Mouse (Mus musculus): ENCODE measurements around the gene Hsf2bp. TPM values are rescaled to one million over a fixed set of nuclear protein-coding genes. Genes with fewer than 3 reads are reported as not detected.

Gene Hsf2bp
- polyA plus RNA-seq, 1 experiment from 2014 or later, result 0.26 TPM

DNA sequence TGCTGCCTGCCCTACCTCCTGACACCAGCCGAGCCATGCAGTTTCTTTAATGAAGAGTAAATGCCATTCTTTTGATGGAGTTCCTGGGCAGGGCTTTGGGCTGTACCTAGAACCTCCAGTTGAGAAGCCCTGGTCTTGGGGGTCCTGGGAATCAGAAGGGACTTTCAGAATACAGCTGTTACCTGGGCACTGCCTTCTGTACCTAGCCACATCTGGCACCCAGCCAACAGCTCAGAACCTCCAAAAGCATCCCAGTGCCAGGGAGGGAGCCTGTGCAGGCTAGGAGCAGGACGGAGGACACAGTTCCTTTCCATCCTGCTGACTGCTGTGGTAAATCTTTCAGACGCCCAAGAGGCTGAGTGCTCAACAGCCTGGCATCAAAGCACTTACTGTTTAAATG is 100.3 kb downstream of the Hsf2bp start:
- Histone ChIP-seq H3K36me3 (no peaks in the 10 kb centered on the region), H3K27ac (no peak overlapping the region), H3K4me1 (replicated peaks) (peaks cover 40% of the 10 kb centered on the region), H3K27me3 (no peaks in the 10 kb centered on the region), H3K4me2 (no peak overlapping the region), H3K9me3 (replicated peaks) (no peaks in the 10 kb centered on the region), H3K4me3 (no peak overlapping the region), H3K9ac (no peak overlapping the region)
- WGBS, result 80% methylated on average over 3 of the region's 3 CpGs
- ATAC-seq (replicated peaks; ENCODE audit: insufficient number of reproducible peaks, insufficient read depth, low FRiP score, low read depth), result no peak

DNA sequence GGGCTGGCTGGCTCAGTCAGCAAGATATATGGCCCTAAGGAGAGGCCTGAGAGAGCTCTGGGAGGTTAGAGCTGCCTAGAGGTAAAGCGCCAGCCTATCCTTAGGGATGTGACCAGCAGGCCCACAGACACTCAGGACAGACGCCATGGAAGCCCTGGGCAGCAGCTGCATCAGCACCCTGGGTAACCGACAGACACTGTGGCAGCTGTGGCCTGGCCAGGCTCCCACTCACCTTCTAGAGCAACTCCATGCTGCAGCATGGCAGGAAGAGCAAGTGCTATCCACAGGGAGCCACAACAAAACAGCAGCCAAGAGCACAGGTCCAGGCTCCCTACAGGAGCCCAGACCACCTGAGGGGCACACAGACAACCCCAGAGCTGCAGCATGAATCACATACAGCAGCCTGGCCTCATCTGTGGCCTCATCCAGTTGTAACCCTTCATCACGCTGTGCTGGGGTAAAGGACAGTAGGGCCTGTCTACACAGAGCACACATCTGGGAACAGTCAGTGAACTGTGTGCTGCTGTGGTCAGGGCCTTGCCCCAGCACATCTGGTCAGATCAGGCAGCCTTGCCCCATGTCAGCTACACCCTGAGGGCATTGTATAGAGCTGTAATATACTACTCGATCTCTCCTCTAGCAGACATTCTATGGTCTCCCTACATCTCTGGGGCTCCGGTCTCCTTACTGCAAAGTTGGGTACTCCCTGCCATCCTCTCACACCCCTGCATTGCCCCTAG is 100.9 kb downstream of the Hsf2bp start:
- Histone ChIP-seq H3K4me3 (no peak overlapping the region), H3K4me1 (replicated peaks) (peaks cover 38% of the 10 kb centered on the region), H3K4me2 (no peak overlapping the region), H3K9me3 (replicated peaks) (no peaks in the 10 kb centered on the region), H3K9ac (no peak overlapping the region), H3K36me3 (no peaks in the 10 kb centered on the region), H3K27me3 (no peaks in the 10 kb centered on the region), H3K27ac (no peak overlapping the region)
- no peak for ATAC-seq (replicated peaks; ENCODE audit: insufficient number of reproducible peaks, insufficient read depth, low FRiP score, low read depth)
- WGBS, result 80% methylated on average over 6 of the region's 6 CpGs

DNA sequence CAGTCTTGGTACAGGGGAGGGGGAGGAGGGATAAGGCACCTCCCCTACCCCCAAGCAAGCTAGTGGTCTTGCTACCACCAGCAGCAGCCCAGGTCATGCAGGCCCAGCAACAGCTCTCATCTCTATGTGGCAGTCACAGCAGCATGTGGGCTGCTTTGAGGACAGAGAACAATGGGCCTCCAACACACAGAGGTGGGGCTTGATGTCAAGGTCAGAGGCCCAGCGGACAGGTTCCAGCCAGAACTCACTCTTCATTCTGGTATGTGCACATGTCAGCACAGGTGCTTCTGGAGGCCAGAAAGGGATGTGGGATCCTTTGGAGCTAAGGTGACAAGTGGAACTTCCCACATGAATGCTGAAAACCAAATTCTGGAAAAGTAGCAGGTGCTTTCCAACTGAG is 102.2 kb downstream of the Hsf2bp start:
- Histone ChIP-seq H3K9me3 (replicated peaks) (no peaks in the 10 kb centered on the region), H3K27me3 (no peaks in the 10 kb centered on the region), H3K4me1 (replicated peaks) (peaks cover 47% of the 10 kb centered on the region), H3K27ac (no peak overlapping the region), H3K4me3 (no peak overlapping the region), H3K9ac (no peak overlapping the region), H3K36me3 (no peaks in the 10 kb centered on the region), H3K4me2 (no peak overlapping the region)
- ATAC-seq (replicated peaks; ENCODE audit: insufficient number of reproducible peaks, insufficient read depth, low FRiP score, low read depth), result no peak
- WGBS, result 74% methylated on average over 1 of the region's 1 CpGs

DNA sequence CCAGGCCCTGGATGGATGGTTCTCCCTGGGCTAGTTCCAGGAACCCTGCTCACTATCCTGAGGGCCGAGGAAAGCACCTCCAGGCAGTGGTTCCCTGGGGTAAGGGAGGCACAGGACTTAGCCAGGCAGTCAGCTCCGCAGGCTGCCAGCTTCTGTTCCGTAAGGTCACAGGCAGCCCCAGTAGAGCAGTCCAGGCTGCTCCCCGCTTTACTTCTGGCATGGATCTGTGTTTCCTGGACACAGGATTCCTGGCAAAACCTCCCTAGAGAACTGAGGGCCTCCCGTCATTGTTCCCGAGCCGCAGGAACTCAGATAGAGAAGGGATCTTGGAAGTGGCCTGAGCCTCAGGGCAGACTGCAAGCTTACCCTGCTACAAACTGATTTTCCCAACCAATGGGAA is 104.7 kb downstream of the Hsf2bp start:
- no peak overlapping the region for H3K4me3 ChIP-seq
- peak; percentile 51 for ATAC-seq (replicated peaks; ENCODE audit: insufficient number of reproducible peaks, insufficient read depth, low FRiP score, low read depth)
- H3K27ac ChIP-seq, result peak overlapping the region; percentile 77
- H3K9ac ChIP-seq, result no peak overlapping the region
- WGBS, result 39% methylated on average over 7 of the region's 7 CpGs
- no peaks in the 10 kb centered on the region for H3K27me3 ChIP-seq
- no peaks in the 10 kb centered on the region for H3K9me3 ChIP-seq (replicated peaks)
- H3K4me2 ChIP-seq, result no peak overlapping the region
- H3K36me3 ChIP-seq, result no peaks in the 10 kb centered on the region
- H3K4me1 ChIP-seq (replicated peaks), result peaks cover 35% of the 10 kb centered on the region

DNA sequence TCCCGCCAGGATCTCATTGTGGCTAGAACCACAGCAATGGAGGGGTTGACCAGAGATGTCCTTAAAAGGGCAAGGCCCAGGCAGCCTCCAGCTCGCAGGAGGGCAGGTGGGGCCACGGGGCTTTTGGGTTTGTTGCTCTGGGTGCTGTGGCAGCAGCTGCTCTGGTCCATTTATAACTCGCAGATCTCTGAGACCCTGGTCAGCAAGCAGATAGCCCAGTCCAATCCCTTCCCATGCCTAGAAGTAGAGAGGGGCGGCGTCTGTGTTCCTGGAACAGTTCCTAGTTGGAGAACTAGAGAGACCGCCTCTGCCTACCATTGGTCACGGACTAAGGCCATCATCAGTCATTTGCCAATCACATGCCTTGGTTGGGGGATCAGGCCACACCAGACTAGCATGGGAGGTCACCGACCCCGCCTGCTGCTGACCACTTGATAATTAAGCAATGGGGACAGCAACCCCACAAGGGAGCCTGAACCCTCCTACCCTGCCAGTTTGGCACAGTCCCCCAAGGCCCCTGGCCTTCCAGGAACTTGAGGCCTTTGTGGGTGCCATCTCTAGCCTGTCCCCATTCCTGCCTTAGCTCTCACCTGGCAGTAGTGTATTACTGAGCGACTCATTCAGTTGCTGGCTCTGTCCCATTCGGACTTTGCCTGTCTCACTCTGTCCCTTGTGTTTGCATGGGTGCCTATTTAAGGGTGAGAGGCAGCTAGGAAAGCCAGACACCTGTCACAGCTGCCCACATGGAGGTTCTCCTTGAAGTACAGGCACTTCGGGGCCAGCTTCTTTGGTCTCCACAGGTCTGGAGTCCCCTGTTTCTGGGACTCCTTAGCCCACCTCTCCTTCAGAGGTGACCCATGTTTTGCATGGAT is 106.1 kb downstream of the Hsf2bp start:
- H3K9me3 ChIP-seq (replicated peaks), result no peaks in the 10 kb centered on the region
- 47% methylated on average over 13 of the region's 13 CpGs for WGBS
- peak overlapping the region; percentile 58 for H3K27ac ChIP-seq
- H3K4me1 ChIP-seq (replicated peaks), result peaks cover 34% of the 10 kb centered on the region
- no peak overlapping the region; the same call in 1 of the 2 replicates for H3K4me2 ChIP-seq
- H3K36me3 ChIP-seq, result no peaks in the 10 kb centered on the region
- no peak overlapping the region for H3K4me3 ChIP-seq
- H3K9ac ChIP-seq, result no peak overlapping the region
- peak; percentile 53 for ATAC-seq (replicated peaks; ENCODE audit: insufficient number of reproducible peaks, insufficient read depth, low FRiP score, low read depth)
- H3K27me3 ChIP-seq, result no peaks in the 10 kb centered on the region

DNA sequence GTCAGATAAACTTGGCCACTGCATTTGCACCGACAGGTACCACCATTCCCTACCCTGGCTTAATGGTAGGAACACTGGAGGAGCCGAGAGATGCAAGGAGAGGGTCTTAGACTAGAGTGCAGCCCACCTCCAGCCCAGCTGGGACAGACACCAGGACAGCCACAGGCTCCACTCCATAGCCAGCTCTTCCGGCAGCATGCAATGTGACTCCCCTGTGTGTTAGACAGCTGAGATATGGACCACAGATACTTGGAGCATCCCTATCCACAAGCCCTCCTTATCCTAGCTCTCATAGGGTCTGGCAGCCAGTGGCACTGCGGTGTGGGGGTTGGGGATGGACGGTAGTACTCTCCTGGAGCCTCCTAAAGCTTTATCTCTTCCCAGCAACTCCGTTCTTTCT is 107.1 kb downstream of the Hsf2bp start:
- Histone ChIP-seq H3K9ac (no peak overlapping the region), H3K36me3 (no peaks in the 10 kb centered on the region), H3K9me3 (replicated peaks) (no peaks in the 10 kb centered on the region), H3K4me3 (no peak overlapping the region), H3K4me1 (replicated peaks) (peaks cover 34% of the 10 kb centered on the region), H3K27ac (peak overlapping the region; percentile 58; the same call in 1 of the 2 replicates), H3K4me2 (no peak overlapping the region), H3K27me3 (no peaks in the 10 kb centered on the region)
- 72% methylated on average over 6 of the region's 6 CpGs for WGBS
- no peak for ATAC-seq (replicated peaks; ENCODE audit: insufficient number of reproducible peaks, insufficient read depth, low FRiP score, low read depth)

DNA sequence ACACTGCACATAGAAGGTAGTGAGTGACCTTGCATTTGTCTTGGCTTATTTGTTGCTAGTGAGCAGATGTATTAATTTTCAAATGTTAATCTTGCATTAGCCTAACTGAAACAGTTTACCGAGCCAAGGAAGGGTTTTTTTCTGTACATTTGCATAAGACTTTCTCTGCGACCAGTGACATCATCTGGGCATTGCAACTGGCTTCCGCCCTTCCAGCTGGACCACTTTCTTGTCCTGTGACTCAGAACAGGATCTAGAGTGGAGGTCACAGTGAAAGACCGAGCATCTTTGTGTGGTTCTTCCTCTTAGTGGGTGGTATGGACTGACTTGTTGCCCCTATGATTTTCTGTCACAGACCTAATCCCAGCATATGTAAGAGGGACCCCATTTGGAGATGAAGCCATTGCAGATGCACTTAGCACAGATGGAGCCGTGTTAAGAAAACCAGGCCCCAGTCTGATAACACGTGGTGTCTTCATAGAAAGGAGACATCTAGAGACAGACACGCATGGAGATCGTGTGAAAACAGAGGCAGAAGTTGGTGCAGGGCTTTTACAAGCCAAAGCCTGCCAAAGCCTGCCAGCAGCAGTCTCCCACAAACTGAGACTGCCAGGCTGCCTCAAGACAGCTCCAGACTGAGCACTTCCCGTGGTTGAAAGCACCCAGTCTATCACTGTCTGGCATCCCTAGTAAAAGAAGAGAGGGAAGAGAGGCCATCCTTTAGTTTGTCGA is 108.1 kb downstream of the Hsf2bp start:
- ATAC-seq (replicated peaks; ENCODE audit: insufficient number of reproducible peaks, insufficient read depth, low FRiP score, low read depth), result no peak
- H3K9ac ChIP-seq, result no peak overlapping the region
- H3K9me3 ChIP-seq (replicated peaks), result no peaks in the 10 kb centered on the region
- peaks cover 34% of the 10 kb centered on the region for H3K4me1 ChIP-seq (replicated peaks)
- WGBS, result 81% methylated on average over 10 of the region's 10 CpGs
- no peak overlapping the region for H3K27ac ChIP-seq
- no peak overlapping the region for H3K4me3 ChIP-seq
- H3K36me3 ChIP-seq, result no peaks in the 10 kb centered on the region
- no peaks in the 10 kb centered on the region for H3K27me3 ChIP-seq
- H3K4me2 ChIP-seq, result no peak overlapping the region

DNA sequence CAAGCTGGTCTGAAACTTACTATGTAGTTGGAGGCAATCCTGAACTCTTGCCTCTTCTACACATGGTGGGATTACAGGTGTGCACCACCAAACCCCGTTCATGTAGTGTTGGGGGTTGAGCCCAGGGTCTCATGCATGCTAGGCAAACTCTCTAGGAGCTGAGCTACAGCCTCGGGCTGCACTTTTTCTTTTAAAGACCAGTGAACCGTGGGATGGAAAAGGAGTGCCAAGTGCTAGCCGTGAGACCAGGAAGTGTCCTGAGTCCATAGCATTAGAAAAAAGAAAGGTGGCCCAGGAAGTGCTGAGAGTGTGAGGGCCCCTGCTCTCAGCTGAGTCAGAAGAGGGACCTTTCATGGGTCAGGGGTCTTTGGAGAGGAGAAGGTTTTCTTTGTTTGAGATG is 111.9 kb downstream of the Hsf2bp start:
- 63% methylated on average over 4 of the region's 4 CpGs for WGBS
- ATAC-seq (replicated peaks; ENCODE audit: insufficient number of reproducible peaks, insufficient read depth, low FRiP score, low read depth), result no peak
- no peak overlapping the region for H3K4me2 ChIP-seq
- no peak overlapping the region for H3K27ac ChIP-seq
- H3K36me3 ChIP-seq, result no peaks in the 10 kb centered on the region
- peaks cover 19% of the 10 kb centered on the region for H3K4me1 ChIP-seq (replicated peaks)
- H3K9ac ChIP-seq, result no peak overlapping the region
- no peaks in the 10 kb centered on the region for H3K27me3 ChIP-seq
- no peak overlapping the region for H3K4me3 ChIP-seq
- H3K9me3 ChIP-seq (replicated peaks), result no peaks in the 10 kb centered on the region

DNA sequence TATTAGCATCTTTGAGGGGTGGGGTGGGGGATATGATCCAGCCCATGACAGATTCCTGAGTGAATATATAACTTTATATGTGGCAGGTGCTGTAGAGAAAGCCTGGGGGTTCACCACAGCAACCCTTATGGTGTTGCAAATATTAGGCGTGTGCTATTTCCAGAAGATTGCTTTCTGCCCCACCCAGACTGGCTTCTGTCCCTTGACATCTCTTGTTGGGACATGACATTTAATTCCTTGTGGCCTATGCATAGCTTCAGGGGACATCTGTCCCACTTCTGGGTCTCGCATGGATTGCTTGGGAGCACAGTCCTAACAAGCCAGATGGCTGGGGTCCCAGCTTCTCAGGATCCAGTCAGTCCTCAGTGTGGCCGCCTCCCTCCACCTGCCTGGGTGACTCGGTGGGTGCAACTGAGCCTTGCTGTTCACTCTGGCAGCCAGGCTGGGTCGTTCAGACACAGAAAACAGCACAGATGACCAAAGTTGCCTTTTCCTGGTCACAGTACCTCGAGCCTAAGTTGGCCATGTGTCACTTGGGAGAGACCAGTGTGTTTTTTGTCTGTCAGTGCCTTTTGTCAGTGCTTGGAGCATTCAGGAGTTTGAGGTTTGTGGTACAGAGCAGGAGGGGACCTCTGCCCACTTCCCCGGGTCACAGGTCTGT is 112.7 kb downstream of the Hsf2bp start:
- no peak overlapping the region for H3K27ac ChIP-seq

DNA sequence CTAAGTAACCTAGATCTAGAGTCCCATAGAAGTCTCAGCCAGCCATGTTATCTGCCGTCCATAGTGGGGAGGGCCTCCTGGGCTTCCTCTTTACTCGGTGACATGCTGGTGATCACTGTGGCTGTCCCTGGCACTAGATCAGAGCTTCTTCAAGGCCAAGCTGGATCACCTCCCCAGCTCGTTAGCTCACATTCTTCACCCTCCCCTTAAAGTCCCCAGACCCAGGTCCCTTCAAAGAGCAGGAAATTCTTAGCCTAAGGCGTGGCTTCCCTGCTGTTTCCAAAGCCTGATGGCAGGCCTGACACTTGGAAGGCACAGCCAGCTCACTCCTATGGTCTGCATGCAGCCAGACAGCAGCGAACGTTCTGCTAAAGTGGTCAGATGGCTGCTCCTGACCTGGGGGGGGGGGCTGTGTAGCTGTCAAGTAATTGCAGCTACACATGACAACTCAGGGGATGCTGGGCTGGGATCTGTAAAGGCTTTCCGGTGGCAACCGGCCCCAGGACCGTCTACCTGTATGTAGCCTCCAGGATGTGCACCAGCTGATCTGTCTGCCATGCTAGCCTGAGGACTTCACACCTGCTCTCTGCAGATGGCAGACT is 115.5 kb downstream of the Hsf2bp start:
- peak overlapping the region; percentile 9; the same call in 1 of the 2 replicates for H3K27ac ChIP-seq
- 36% methylated on average over 9 of the region's 9 CpGs for WGBS
- H3K4me2 ChIP-seq, result no peak overlapping the region
- H3K27me3 ChIP-seq, result no peaks in the 10 kb centered on the region
- no peak overlapping the region for H3K9ac ChIP-seq
- no peak overlapping the region for H3K4me3 ChIP-seq
- no peaks in the 10 kb centered on the region for H3K9me3 ChIP-seq (replicated peaks)
- peaks cover 27% of the 10 kb centered on the region for H3K4me1 ChIP-seq (replicated peaks)
- no peaks in the 10 kb centered on the region for H3K36me3 ChIP-seq
- ATAC-seq (replicated peaks; ENCODE audit: insufficient number of reproducible peaks, insufficient read depth, low FRiP score, low read depth), result no peak; the same call in 1 of the 2 replicates

More for the DNA sequence above, 112.7 kb downstream of the Hsf2bp start:
- 67% methylated on average over 7 of the region's 7 CpGs for WGBS
- no peak overlapping the region for H3K4me3 ChIP-seq
- H3K4me1 ChIP-seq (replicated peaks), result peaks cover 16% of the 10 kb centered on the region
- no peaks in the 10 kb centered on the region for H3K9me3 ChIP-seq (replicated peaks)
- no peaks in the 10 kb centered on the region for H3K36me3 ChIP-seq
- no peaks in the 10 kb centered on the region for H3K27me3 ChIP-seq
- ATAC-seq (replicated peaks; ENCODE audit: insufficient number of reproducible peaks, insufficient read depth, low FRiP score, low read depth), result no peak
- H3K4me2 ChIP-seq, result no peak overlapping the region
- H3K9ac ChIP-seq, result no peak overlapping the region

Data from heart, embryonic 15.5 days (tissue).